Mouse (Mus musculus): ENCODE measurements at regions not wholly inside any gene's neighbourhood (a gene's known extent, or its start where the extent isn't known, plus 50 kb on each side); places are given as distances from the start of the nearest gene placed in this dataset.

GRCm38 (mm10) chr2:50693784-50694350 lies 397.3 kb upstream of the Mmadhc start:
- Histone ChIP-seq H3K4me3 (replicated peaks; ENCODE audit: low read length) (no peak overlapping the region), H3K4me2 (ENCODE audit: low read length) (0 out of 2 replicates have a peak overlapping the region, but pooled peaks have one; percentile 3), H3K9ac (replicated peaks; ENCODE audit: low read depth, low read length) (peak overlapping the region; percentile 4; the same call in 1 of the 2 replicates), H3K36me3 (ENCODE audit: control insufficient read depth, insufficient read depth) (no peaks in the 10 kb centered on the region), H3K4me1 (replicated peaks; ENCODE audit: control insufficient read depth, insufficient read depth, low read length) (peaks cover 8% of the 10 kb centered on the region; the same call in 1 of the 2 replicates), H3K27me3 (replicated peaks; ENCODE audit: control insufficient read depth, insufficient read depth, low read length) (no peaks in the 10 kb centered on the region), H3K27ac (ENCODE audit: low read length) (no peak overlapping the region), H3K9me3 (ENCODE audit: control insufficient read depth, low read length) (no peaks in the 10 kb centered on the region)
- 24% methylated on average over 7 of the region's 7 CpGs for WGBS
- ATAC-seq: peak; percentile 53

- WGBS: 89% methylated on average over 11 of the region's 11 CpGs
- H3K4me1 ChIP-seq (replicated peaks; ENCODE audit: control insufficient read depth, insufficient read depth, low read length): peaks cover 8% of the 10 kb centered on the region; the same call in 1 of the 2 replicates
- H3K27ac ChIP-seq (ENCODE audit: low read length): no peak overlapping the region
- H3K9me3 ChIP-seq (ENCODE audit: control insufficient read depth, low read length): no peaks in the 10 kb centered on the region
- no peaks in the 10 kb centered on the region for H3K36me3 ChIP-seq (ENCODE audit: control insufficient read depth, insufficient read depth)
- H3K4me3 ChIP-seq (replicated peaks; ENCODE audit: low read length): no peak overlapping the region
- H3K27me3 ChIP-seq (replicated peaks; ENCODE audit: control insufficient read depth, insufficient read depth, low read length): no peaks in the 10 kb centered on the region
- no peak for ATAC-seq
- H3K4me2 ChIP-seq (ENCODE audit: low read length): no peak overlapping the region
- no peak overlapping the region for H3K9ac ChIP-seq (replicated peaks; ENCODE audit: low read depth, low read length)
These were observed 393.8 kb upstream of the Mmadhc start for GRCm38 (mm10) chr2:50690120-50691103.

- Histone ChIP-seq H3K36me3 (ENCODE audit: control insufficient read depth, insufficient read depth) (no peaks in the 10 kb centered on the region), H3K4me3 (replicated peaks; ENCODE audit: low read length) (no peak overlapping the region), H3K4me2 (ENCODE audit: low read length) (no peak overlapping the region), H3K4me1 (replicated peaks; ENCODE audit: control insufficient read depth, insufficient read depth, low read length) (no peaks in the 10 kb centered on the region), H3K9me3 (ENCODE audit: control insufficient read depth, low read length) (no peaks in the 10 kb centered on the region), H3K27ac (ENCODE audit: low read length) (no peak overlapping the region), H3K9ac (replicated peaks; ENCODE audit: low read depth, low read length) (no peak overlapping the region), H3K27me3 (replicated peaks; ENCODE audit: control insufficient read depth, insufficient read depth, low read length) (no peaks in the 10 kb centered on the region)
- no peak for ATAC-seq
- 92% methylated on average over 10 of the region's 10 CpGs for whole genome bisulfite sequencing
These were observed 391.1 kb upstream of the Mmadhc start for GRCm38 (mm10) chr2:50687672-50688151.

- 70% methylated on average over 5 of the region's 5 CpGs for WGBS
- H3K4me3 ChIP-seq (replicated peaks; ENCODE audit: low read length): no peak overlapping the region
- H3K4me2 ChIP-seq (ENCODE audit: low read length): no peak overlapping the region
- no peak overlapping the region for H3K27ac ChIP-seq (ENCODE audit: low read length)
- no peaks in the 10 kb centered on the region for H3K36me3 ChIP-seq (ENCODE audit: control insufficient read depth, insufficient read depth)
- no peak for ATAC-seq
- no peak overlapping the region for H3K9ac ChIP-seq (replicated peaks; ENCODE audit: low read depth, low read length)
- H3K4me1 ChIP-seq (replicated peaks; ENCODE audit: control insufficient read depth, insufficient read depth, low read length): no peaks in the 10 kb centered on the region
- H3K27me3 ChIP-seq (replicated peaks; ENCODE audit: control insufficient read depth, insufficient read depth, low read length): no peaks in the 10 kb centered on the region
- H3K9me3 ChIP-seq (ENCODE audit: control insufficient read depth, low read length): no peaks in the 10 kb centered on the region
These were observed 390.6 kb upstream of the Mmadhc start for GRCm38 (mm10) chr2:50687222-50687621.

- H3K36me3 ChIP-seq (ENCODE audit: control insufficient read depth, insufficient read depth): no peaks in the 10 kb centered on the region
- H3K4me2 ChIP-seq (ENCODE audit: low read length): no peak overlapping the region
- 89% methylated on average over 1 of the region's 1 CpGs for WGBS
- H3K9ac ChIP-seq (replicated peaks; ENCODE audit: low read depth, low read length): no peak overlapping the region
- H3K4me3 ChIP-seq (replicated peaks; ENCODE audit: low read length): no peak overlapping the region
- H3K4me1 ChIP-seq (replicated peaks; ENCODE audit: control insufficient read depth, insufficient read depth, low read length): no peaks in the 10 kb centered on the region
- H3K27ac ChIP-seq (ENCODE audit: low read length): no peak overlapping the region
- H3K27me3 ChIP-seq (replicated peaks; ENCODE audit: control insufficient read depth, insufficient read depth, low read length): no peaks in the 10 kb centered on the region
- no peaks in the 10 kb centered on the region for H3K9me3 ChIP-seq (ENCODE audit: control insufficient read depth, low read length)
- no peak for ATAC-seq
These were observed 380.9 kb upstream of the Mmadhc start for GRCm38 (mm10) chr2:50677456-50677855.

- no peak for ATAC-seq
- Histone ChIP-seq H3K4me3 (replicated peaks; ENCODE audit: low read length) (no peak overlapping the region), H3K27ac (ENCODE audit: low read length) (no peak overlapping the region), H3K4me2 (ENCODE audit: low read length) (no peak overlapping the region), H3K36me3 (ENCODE audit: control insufficient read depth, insufficient read depth) (no peaks in the 10 kb centered on the region), H3K4me1 (replicated peaks; ENCODE audit: control insufficient read depth, insufficient read depth, low read length) (no peaks in the 10 kb centered on the region), H3K27me3 (replicated peaks; ENCODE audit: control insufficient read depth, insufficient read depth, low read length) (no peaks in the 10 kb centered on the region), H3K9me3 (ENCODE audit: control insufficient read depth, low read length) (no peaks in the 10 kb centered on the region), H3K9ac (replicated peaks; ENCODE audit: low read depth, low read length) (no peak overlapping the region)
- 83% methylated on average over 7 of the region's 7 CpGs for WGBS
These were observed 379.3 kb upstream of the Mmadhc start for GRCm38 (mm10) chr2:50675736-50676550.

- no peaks in the 10 kb centered on the region for H3K9me3 ChIP-seq (ENCODE audit: control insufficient read depth, low read length)
- H3K4me3 ChIP-seq (replicated peaks; ENCODE audit: low read length): no peak overlapping the region
- H3K4me1 ChIP-seq (replicated peaks; ENCODE audit: control insufficient read depth, insufficient read depth, low read length): no peaks in the 10 kb centered on the region
- H3K9ac ChIP-seq (replicated peaks; ENCODE audit: low read depth, low read length): no peak overlapping the region
- no peak overlapping the region for H3K4me2 ChIP-seq (ENCODE audit: low read length)
- no peaks in the 10 kb centered on the region for H3K27me3 ChIP-seq (replicated peaks; ENCODE audit: control insufficient read depth, insufficient read depth, low read length)
- H3K36me3 ChIP-seq (ENCODE audit: control insufficient read depth, insufficient read depth): no peaks in the 10 kb centered on the region
- ATAC-seq: no peak
- WGBS: 86% methylated on average over 3 of the region's 3 CpGs
- no peak overlapping the region for H3K27ac ChIP-seq (ENCODE audit: low read length)
These were observed 378.2 kb upstream of the Mmadhc start for GRCm38 (mm10) chr2:50674856-50675175.

GRCm38 (mm10) chr2:50674151-50674855 lies 377.7 kb upstream of the Mmadhc start:
- WGBS: 93% methylated on average over 7 of the region's 7 CpGs

More at GRCm38 (mm10) chr2:50674151-50674855, 377.7 kb upstream of the Mmadhc start:
- H3K9me3 ChIP-seq (ENCODE audit: control insufficient read depth, low read length): no peaks in the 10 kb centered on the region
- no peaks in the 10 kb centered on the region for H3K36me3 ChIP-seq (ENCODE audit: control insufficient read depth, insufficient read depth)
- no peak for ATAC-seq
- no peak overlapping the region for H3K4me2 ChIP-seq (ENCODE audit: low read length)
- no peaks in the 10 kb centered on the region for H3K4me1 ChIP-seq (replicated peaks; ENCODE audit: control insufficient read depth, insufficient read depth, low read length)
- H3K9ac ChIP-seq (replicated peaks; ENCODE audit: low read depth, low read length): no peak overlapping the region
- no peaks in the 10 kb centered on the region for H3K27me3 ChIP-seq (replicated peaks; ENCODE audit: control insufficient read depth, insufficient read depth, low read length)
- no peak overlapping the region for H3K27ac ChIP-seq (ENCODE audit: low read length)
- no peak overlapping the region for H3K4me3 ChIP-seq (replicated peaks; ENCODE audit: low read length)
